Mouse (Mus musculus): Measurements from ENCODE around the gene Bzw2. TPM values are rescaled to one million over a fixed set of nuclear protein-coding genes. Genes with fewer than 3 reads are reported as not detected.

Gene Bzw2
- polyA plus RNA-seq, 1 experiment, result 10.1 TPM

GRCm38 (mm10) chr12:36155141-36155641 lies 2.7 kb downstream of the Bzw2 start:
- DNase-seq, result peak; percentile 15
- peak overlapping the region; percentile 21 for H3K4me3 ChIP-seq (ENCODE audit: insufficient read depth, low read depth, low read length)
- no peaks in the 10 kb centered on the region for H3K27me3 ChIP-seq (replicated peaks; ENCODE audit: control insufficient read depth, insufficient read depth, low read length)
- no peak overlapping the region for H3K27ac ChIP-seq (ENCODE audit: insufficient read depth, low read depth, low read length)
- H3K36me3 ChIP-seq (ENCODE audit: control insufficient read depth, insufficient read depth, low read length), result no peaks in the 10 kb centered on the region
- no peak for TF ChIP-seq CTCF (conservative IDR thresholded peaks at IDR 0.05; ENCODE audit: insufficient read depth, insufficient read length, low read depth, low read length)
- no peak for TF ChIP-seq POLR2A (IDR thresholded peaks at IDR 0.05; ENCODE audit: low read depth, low read length)
- H3K4me1 ChIP-seq (ENCODE audit: control insufficient read depth, insufficient read depth, low read length), result peaks cover 5% of the 10 kb centered on the region; the same call in 1 of the 2 replicates
- WGBS, result 21% methylated on average over 8 of the region's 8 CpGs

GRCm38 (mm10) chr12:36150737-36151136 lies 7.1 kb downstream of the Bzw2 start:
- no peak for DNase-seq
- WGBS, result 90% methylated on average over 2 of the region's 2 CpGs
- TF ChIP-seq CTCF (conservative IDR thresholded peaks at IDR 0.05; ENCODE audit: insufficient read depth, insufficient read length, low read depth, low read length), result no peak
- no peak for TF ChIP-seq POLR2A (IDR thresholded peaks at IDR 0.05; ENCODE audit: low read depth, low read length)
- Histone ChIP-seq H3K4me3 (ENCODE audit: insufficient read depth, low read depth, low read length) (no peak overlapping the region), H3K36me3 (ENCODE audit: control insufficient read depth, insufficient read depth, low read length) (no peaks in the 10 kb centered on the region), H3K27me3 (replicated peaks; ENCODE audit: control insufficient read depth, insufficient read depth, low read length) (no peaks in the 10 kb centered on the region), H3K27ac (ENCODE audit: insufficient read depth, low read depth, low read length) (no peak overlapping the region), H3K4me1 (ENCODE audit: control insufficient read depth, insufficient read depth, low read length) (peaks cover 5% of the 10 kb centered on the region; the same call in 1 of the 2 replicates)

- Histone ChIP-seq H3K4me3 (ENCODE audit: insufficient read depth, low read depth, low read length) (no peak overlapping the region), H3K36me3 (ENCODE audit: control insufficient read depth, insufficient read depth, low read length) (no peaks in the 10 kb centered on the region), H3K27me3 (replicated peaks; ENCODE audit: control insufficient read depth, insufficient read depth, low read length) (no peaks in the 10 kb centered on the region), H3K4me1 (ENCODE audit: control insufficient read depth, insufficient read depth, low read length) (peaks cover 5% of the 10 kb centered on the region; the same call in 1 of the 2 replicates), H3K27ac (ENCODE audit: insufficient read depth, low read depth, low read length) (no peak overlapping the region)
- no peak for DNase-seq
- TF ChIP-seq CTCF (conservative IDR thresholded peaks at IDR 0.05; ENCODE audit: insufficient read depth, insufficient read length, low read depth, low read length) (no peak), POLR2A (IDR thresholded peaks at IDR 0.05; ENCODE audit: low read depth, low read length) (no peak)
- 91% methylated on average over 2 of the region's 2 CpGs for WGBS
Observed at GRCm38 (mm10) chr12:36150265-36150664, 7.6 kb downstream of the Bzw2 start.

GRCm38 (mm10) chr12:36146230-36147011 lies 11.5 kb downstream of the Bzw2 start:
- peaks cover 3% of the 10 kb centered on the region; the same call in 1 of the 2 replicates for H3K4me1 ChIP-seq (ENCODE audit: control insufficient read depth, insufficient read depth, low read length)
- 76% methylated on average over 3 of the region's 3 CpGs for WGBS
- no peak overlapping the region for H3K4me3 ChIP-seq (ENCODE audit: insufficient read depth, low read depth, low read length)
- no peak for TF ChIP-seq CTCF (conservative IDR thresholded peaks at IDR 0.05; ENCODE audit: insufficient read depth, insufficient read length, low read depth, low read length)
- no peak for TF ChIP-seq POLR2A (IDR thresholded peaks at IDR 0.05; ENCODE audit: low read depth, low read length)
- H3K27me3 ChIP-seq (replicated peaks; ENCODE audit: control insufficient read depth, insufficient read depth, low read length), result no peaks in the 10 kb centered on the region
- no peak overlapping the region for H3K27ac ChIP-seq (ENCODE audit: insufficient read depth, low read depth, low read length)
- H3K36me3 ChIP-seq (ENCODE audit: control insufficient read depth, insufficient read depth, low read length), result no peaks in the 10 kb centered on the region
- DNase-seq, result no peak

- WGBS, result 82% methylated on average over 6 of the region's 6 CpGs
- H3K27ac ChIP-seq (ENCODE audit: insufficient read depth, low read depth, low read length), result no peak overlapping the region
- no peak overlapping the region for H3K4me3 ChIP-seq (ENCODE audit: insufficient read depth, low read depth, low read length)
- H3K36me3 ChIP-seq (ENCODE audit: control insufficient read depth, insufficient read depth, low read length), result no peaks in the 10 kb centered on the region
- no peaks in the 10 kb centered on the region for H3K4me1 ChIP-seq (ENCODE audit: control insufficient read depth, insufficient read depth, low read length)
- no peaks in the 10 kb centered on the region for H3K27me3 ChIP-seq (replicated peaks; ENCODE audit: control insufficient read depth, insufficient read depth, low read length)
- TF ChIP-seq CTCF (conservative IDR thresholded peaks at IDR 0.05; ENCODE audit: insufficient read depth, insufficient read length, low read depth, low read length) (no peak), POLR2A (IDR thresholded peaks at IDR 0.05; ENCODE audit: low read depth, low read length) (no peak)
- DNase-seq, result peak; percentile 9
Observed at GRCm38 (mm10) chr12:36140401-36140800, 17.5 kb downstream of the Bzw2 start.

- DNase-seq, result no peak
- TF ChIP-seq POLR2A (IDR thresholded peaks at IDR 0.05; ENCODE audit: low read depth, low read length) (no peak), CTCF (conservative IDR thresholded peaks at IDR 0.05; ENCODE audit: insufficient read depth, insufficient read length, low read depth, low read length) (no peak)
- no peak overlapping the region for H3K4me3 ChIP-seq (ENCODE audit: insufficient read depth, low read depth, low read length)
- H3K27me3 ChIP-seq (replicated peaks; ENCODE audit: control insufficient read depth, insufficient read depth, low read length), result no peaks in the 10 kb centered on the region
- H3K27ac ChIP-seq (ENCODE audit: insufficient read depth, low read depth, low read length), result no peak overlapping the region
- H3K36me3 ChIP-seq (ENCODE audit: control insufficient read depth, insufficient read depth, low read length), result no peaks in the 10 kb centered on the region; the same call in 1 of the 2 replicates
- H3K4me1 ChIP-seq (ENCODE audit: control insufficient read depth, insufficient read depth, low read length), result no peaks in the 10 kb centered on the region
- 85% methylated on average over 4 of the region's 4 CpGs for WGBS
Observed at GRCm38 (mm10) chr12:36137192-36137591, 20.7 kb downstream of the Bzw2 start.

GRCm38 (mm10) chr12:36136285-36136684 lies 21.6 kb downstream of the Bzw2 start:
- no peak for TF ChIP-seq CTCF (conservative IDR thresholded peaks at IDR 0.05; ENCODE audit: insufficient read depth, insufficient read length, low read depth, low read length)
- TF ChIP-seq POLR2A (IDR thresholded peaks at IDR 0.05; ENCODE audit: low read depth, low read length), result no peak
- 95% methylated on average over 8 of the region's 8 CpGs for WGBS
- Histone ChIP-seq H3K4me1 (ENCODE audit: control insufficient read depth, insufficient read depth, low read length) (no peaks in the 10 kb centered on the region), H3K27me3 (replicated peaks; ENCODE audit: control insufficient read depth, insufficient read depth, low read length) (no peaks in the 10 kb centered on the region), H3K27ac (ENCODE audit: insufficient read depth, low read depth, low read length) (no peak overlapping the region), H3K36me3 (ENCODE audit: control insufficient read depth, insufficient read depth, low read length) (no peaks in the 10 kb centered on the region; the same call in 1 of the 2 replicates), H3K4me3 (ENCODE audit: insufficient read depth, low read depth, low read length) (no peak overlapping the region)
- DNase-seq, result no peak

All from kidney, adult 2 months (tissue).